In genomic region chr10:115595748-115596147, GRCm38 (mm10) we compare ENCODE assay signal across 35 mouse cellular contexts. TPM values are rescaled to one million over a fixed set of nuclear protein-coding genes. Genes with fewer than 3 reads are reported as not detected.
"Had no signal": no experiment of that assay in that cellular context is flagged by ENCODE, and none has a peak within 500 bp of the region (broad histone marks: within the 10 kb centered on the region; RNA-seq: fewer than 3 reads in every experiment).

No protein-coding gene starts in this region.

- H3K4me2 ChIP-seq: embryonic facial prominence, embryonic 12.5 days; embryonic facial prominence, embryonic 13.5 days; embryonic facial prominence, embryonic 15.5 days; forebrain, embryonic 12.5 days; forebrain, embryonic 13.5 days; forebrain, embryonic 15.5 days had no signal

- H3K27me3 ChIP-seq: embryonic facial prominence, embryonic 12.5 days; embryonic facial prominence, embryonic 15.5 days had no signal

- H3K36me3 ChIP-seq: embryonic facial prominence, embryonic 10.5 days; embryonic facial prominence, embryonic 12.5 days; embryonic facial prominence, embryonic 13.5 days; embryonic facial prominence, embryonic 15.5 days; forebrain, embryonic 12.5 days; forebrain, embryonic 15.5 days had no signal

- ATAC-seq: forebrain, embryonic 13.5 days; forebrain, embryonic 14.5 days; forebrain, embryonic 15.5 days; forebrain, embryonic 16.5 days; forebrain, postnatal 0 days had no signal

- H3K4me3 ChIP-seq: embryonic facial prominence, embryonic 10.5 days; embryonic facial prominence, embryonic 12.5 days; embryonic facial prominence, embryonic 13.5 days; embryonic facial prominence, embryonic 15.5 days; erythroblast, embryonic 14.5 days; forebrain, embryonic 12.5 days; forebrain, embryonic 13.5 days; forebrain, embryonic 15.5 days; gastrocnemius, adult 2 months; heart, adult 2 months had no signal

- H3K4me1 ChIP-seq: embryonic facial prominence, embryonic 15.5 days; forebrain, embryonic 13.5 days; forebrain, embryonic 15.5 days had no signal

- DNase-seq: cerebellum, adult 2 months; cerebellum, adult 8-10 months; cerebellum, adult 9-10 months; cerebellum, adult 9-11 months; cerebellum, postnatal 10 days; cerebellum, postnatal 14 days; cerebellum, postnatal 25 days; cerebellum, postnatal 36 days; embryo, embryonic 11 days; forebrain, postnatal 0 days; gastrocnemius, adult 2 months; gastrocnemius, postnatal 10 days; gastrocnemius, postnatal 14 days; gastrocnemius, postnatal 25 days; gastrocnemius, postnatal 36 days; heart, adult 18-20 months; heart, adult 2 months had no signal

- H3K9ac ChIP-seq: embryonic facial prominence, embryonic 12.5 days; embryonic facial prominence, embryonic 13.5 days; embryonic facial prominence, embryonic 15.5 days; forebrain, embryonic 12.5 days; forebrain, embryonic 13.5 days; forebrain, embryonic 15.5 days; forebrain, postnatal 0 days had no signal

- H3K9me3 ChIP-seq: embryonic facial prominence, embryonic 10.5 days; embryonic facial prominence, embryonic 12.5 days; embryonic facial prominence, embryonic 13.5 days; embryonic facial prominence, embryonic 15.5 days; forebrain, embryonic 12.5 days; forebrain, embryonic 13.5 days; forebrain, embryonic 15.5 days had no signal

- H3K27ac ChIP-seq: embryonic facial prominence, embryonic 10.5 days; embryonic facial prominence, embryonic 12.5 days; embryonic facial prominence, embryonic 13.5 days; embryonic facial prominence, embryonic 15.5 days; forebrain, embryonic 12.5 days; forebrain, embryonic 13.5 days; forebrain, embryonic 15.5 days; gastrocnemius, adult 2 months; heart, adult 2 months had no signal

RNA-seq across cellular contexts. Expression of gene Lgr5, which starts 8.2 kb away (rescaled TPM):
- total RNA-seq: gastrocnemius, adult 2 months; granulocyte monocyte progenitor cell, adult 5-6 weeks; heart, adult 8-10 months had no signal
- polyA plus RNA-seq: erythroblast, embryonic 14.5 days had no signal

RNA-seq across cellular contexts. Expression of gene A930009A15Rik, which starts 26.0 kb away (rescaled TPM):
- total RNA-seq: forebrain, postnatal 0 days; gastrocnemius, adult 18-20 months; gastrocnemius, adult 2 months; gastrocnemius, adult 8-10 months; gastrocnemius, postnatal 10 days; gastrocnemius, postnatal 14 days; gastrocnemius, postnatal 25 days; gastrocnemius, postnatal 36 days; gastrocnemius, postnatal 4 days; granulocyte monocyte progenitor cell, adult 5-6 weeks; heart, adult 18-20 months; heart, adult 2 months; heart, adult 8-10 months had no signal
- polyA plus RNA-seq: embryonic facial prominence, embryonic 10.5 days; embryonic facial prominence, embryonic 13.5 days; embryonic facial prominence, embryonic 14.5 days; embryonic facial prominence, embryonic 15.5 days; erythroblast, embryonic 14.5 days; forebrain, embryonic 11.5 days; forebrain, embryonic 12.5 days; forebrain, embryonic 14.5 days; forebrain, embryonic 15.5 days; gonadal fat pad, adult 2 months; heart, adult 2 months had no signal
